Mouse (Mus musculus): ENCODE data around the gene Gm867. TPM values are rescaled to one million over a fixed set of nuclear protein-coding genes. Genes with fewer than 3 reads are reported as not detected.

Gene Gm867
- total and polyA plus RNA-seq, 3 experiments = 0.08 to 1.6 TPM; not detected in 1

- Histone ChIP-seq H3K4me3 (ENCODE audit: control insufficient read depth in 1 of 2, insufficient read depth in 1 of 2, low read depth in 2 of 2, low read length in 2 of 2) (no peak overlapping the region), H3K27ac (ENCODE audit: control insufficient read depth, low read depth, low read length) (no peak overlapping the region), H3K9me3 (replicated peaks; ENCODE audit: insufficient read depth, low read length) (no peaks in the 10 kb centered on the region), H3K36me3 (ENCODE audit: control insufficient read depth in 1 of 2, insufficient read depth in 2 of 2, low read length in 2 of 2) (peaks cover 0 to 2% of the 10 kb centered on the region in 2 experiments; a peak in 2 of 4 replicates), H3K79me2 (ENCODE audit: control insufficient read depth, insufficient read depth, low read length, poor library complexity) (no peaks in the 10 kb centered on the region), H3K9ac (ENCODE audit: control insufficient read depth, low read depth, low read length, poor library complexity, severe bottlenecking) (no peak overlapping the region), H3K27me3 (ENCODE audit: control insufficient read depth in 1 of 2, insufficient read depth in 2 of 2, low read length in 2 of 2) (peaks cover 0 to 9% of the 10 kb centered on the region in 2 experiments; a peak in 3 of 4 replicates), H3K4me1 (ENCODE audit: control insufficient read depth in 1 of 2, insufficient read depth in 2 of 2, low read length in 2 of 2) (no peaks in the 10 kb centered on the region; a peak in 1 of 4 replicates)
- no peak for DNase-seq (ENCODE audit: low read depth, low spot score)
- TF ChIP-seq SMC3 (IDR thresholded peaks at IDR 0.05; ENCODE audit: low read depth, low read length) = no peak
- TF ChIP-seq MAFK (IDR thresholded peaks at IDR 0.05; ENCODE audit: borderline replicate concordance, low read depth, low read length) = no peak
- TF ChIP-seq USF1 (IDR thresholded peaks at IDR 0.05; ENCODE audit: low read depth, low read length) = no peak
- TF ChIP-seq HCFC1 (IDR thresholded peaks at IDR 0.05; ENCODE audit: low read depth, low read length) = no peak
- no peak for TF ChIP-seq MEF2A (IDR thresholded peaks at IDR 0.05; ENCODE audit: extremely low read depth, insufficient replicate concordance, low read depth, low read length, poor library complexity, severe bottlenecking)
- no peak for TF ChIP-seq MAZ (IDR thresholded peaks at IDR 0.05; ENCODE audit: low read depth, low read length)
- TF ChIP-seq NELFE (IDR thresholded peaks at IDR 0.05; ENCODE audit: low read depth, low read length) = no peak
- TF ChIP-seq MYC (IDR thresholded peaks at IDR 0.05; ENCODE audit: low read depth, low read length) = no peak
Observed at GRCm38 (mm10) chr10:75949053-75950045, 8.9 kb upstream of the Gm867 start.

DNA sequence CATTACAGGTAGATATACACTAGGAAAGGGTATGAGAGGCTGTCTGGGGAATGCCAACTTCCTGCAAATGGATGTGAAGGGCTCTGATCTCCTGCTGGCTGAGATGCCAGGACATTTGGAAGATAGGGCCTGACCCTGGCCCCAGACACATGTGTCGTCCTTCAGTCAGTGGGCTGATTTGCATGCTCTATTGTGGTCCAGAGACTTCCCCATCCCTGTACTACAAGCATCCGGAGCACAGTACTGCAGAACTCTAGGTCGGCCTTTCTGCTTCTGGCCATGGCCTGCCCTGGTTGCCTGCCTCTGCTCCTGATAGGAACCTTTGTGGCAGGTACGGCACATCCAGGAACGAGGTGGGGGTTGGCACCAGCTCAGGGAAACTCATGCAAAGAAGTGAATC lies 7.6 kb upstream of the Gm867 start:
- TF ChIP-seq TBP (IDR thresholded peaks at IDR 0.05; ENCODE audit: low read depth, low read length) (no peak), CHD1 (IDR thresholded peaks at IDR 0.05; ENCODE audit: low read depth, low read length) (no peak), ETS1 (IDR thresholded peaks at IDR 0.05; ENCODE audit: low read depth, low read length) (no peak), POLR2A (IDR thresholded peaks at IDR 0.05; ENCODE audit: control insufficient read depth in 1 of 2, insufficient read depth in 1 of 2, low read depth in 1 of 2, low read length in 2 of 2, poor library complexity in 1 of 2) (no peak), MXI1 (IDR thresholded peaks at IDR 0.05; ENCODE audit: low read depth, low read length) (no peak), NELFE (IDR thresholded peaks at IDR 0.05; ENCODE audit: low read depth, low read length) (no peak), ZKSCAN1 (IDR thresholded peaks at IDR 0.05; ENCODE audit: low read depth, low read length) (no peak), GATA1 (IDR thresholded peaks at IDR 0.05; ENCODE audit: low read depth, low read length) (no peak), KAT2A (conservative IDR thresholded peaks at IDR 0.05; ENCODE audit: low read depth, low read length) (no peak), ELF1 (IDR thresholded peaks at IDR 0.05; ENCODE audit: low read depth, low read length) (no peak), MAFK (IDR thresholded peaks at IDR 0.05; ENCODE audit: borderline replicate concordance, low read depth, low read length) (no peak), MAZ (IDR thresholded peaks at IDR 0.05; ENCODE audit: low read depth, low read length) (no peak), MYC (IDR thresholded peaks at IDR 0.05; ENCODE audit: low read depth, low read length) (no peak), USF1 (IDR thresholded peaks at IDR 0.05; ENCODE audit: low read depth, low read length) (no peak), SIN3A (IDR thresholded peaks at IDR 0.05; ENCODE audit: low read length) (no peak)
- no peaks in the 10 kb centered on the region for H3K79me2 ChIP-seq (ENCODE audit: control insufficient read depth, insufficient read depth, low read length, poor library complexity)
- H3K27me3 ChIP-seq (ENCODE audit: control insufficient read depth in 1 of 2, insufficient read depth in 2 of 2, low read length in 2 of 2) = peaks cover 0 to 4% of the 10 kb centered on the region in 2 experiments; a peak in 1 of 4 replicates

More for the DNA sequence above, 7.6 kb upstream of the Gm867 start:
- H3K27ac ChIP-seq (ENCODE audit: control insufficient read depth, low read depth, low read length) = no peak overlapping the region
- peaks cover 0 to 5% of the 10 kb centered on the region in 2 experiments; a peak in 3 of 4 replicates for H3K4me1 ChIP-seq (ENCODE audit: control insufficient read depth in 1 of 2, insufficient read depth in 2 of 2, low read length in 2 of 2)
- H3K9me3 ChIP-seq (replicated peaks; ENCODE audit: insufficient read depth, low read length) = no peaks in the 10 kb centered on the region
- no peak overlapping the region for H3K4me3 ChIP-seq (ENCODE audit: control insufficient read depth in 1 of 2, insufficient read depth in 1 of 2, low read depth in 2 of 2, low read length in 2 of 2)
- H3K9ac ChIP-seq (ENCODE audit: control insufficient read depth, low read depth, low read length, poor library complexity, severe bottlenecking) = no peak overlapping the region
- DNase-seq (ENCODE audit: low read depth, low spot score) = no peak
- H3K36me3 ChIP-seq (ENCODE audit: control insufficient read depth in 1 of 2, insufficient read depth in 2 of 2, low read length in 2 of 2) = peaks cover 0 to 2% of the 10 kb centered on the region in 2 experiments; a peak in 2 of 4 replicates

Measured in MEL (cell line).